Mouse (Mus musculus): ENCODE measurements around the gene Limch1. TPM values are rescaled to one million over a fixed set of nuclear protein-coding genes. Genes with fewer than 3 reads are reported as not detected.

Gene Limch1
- polyA plus RNA-seq, 1 experiment from 2014 or later, result 81.0 TPM

DNA sequence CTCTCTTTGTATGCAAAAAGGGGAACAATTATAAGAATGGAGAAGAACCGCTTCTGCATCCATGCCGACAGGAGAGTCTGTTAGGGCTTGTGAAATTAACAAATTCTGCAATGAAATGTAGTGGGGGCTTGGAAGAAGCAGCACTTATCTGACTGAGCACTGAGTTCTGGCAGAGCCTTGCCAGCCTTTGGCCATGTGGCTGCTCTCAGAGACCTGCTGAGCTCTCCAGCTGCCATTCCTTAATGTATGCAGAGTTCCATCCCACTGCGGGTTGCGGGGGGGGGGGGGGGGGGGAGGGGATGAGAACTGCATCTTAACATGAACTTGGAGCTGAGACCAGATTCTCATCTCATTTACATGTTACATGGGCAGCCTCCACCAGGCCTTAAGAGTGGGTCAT is 314.9 kb downstream of the Limch1 start:
- Histone ChIP-seq H3K36me3 (ENCODE audit: control insufficient read depth, insufficient read depth) (no peaks in the 10 kb centered on the region), H3K27me3 (replicated peaks; ENCODE audit: control insufficient read depth, insufficient read depth, low read length) (no peaks in the 10 kb centered on the region), H3K4me2 (ENCODE audit: low read length) (no peak overlapping the region), H3K27ac (ENCODE audit: low read length) (no peak overlapping the region), H3K9ac (replicated peaks; ENCODE audit: low read depth, low read length) (no peak overlapping the region), H3K4me1 (replicated peaks; ENCODE audit: control insufficient read depth, insufficient read depth, low read length) (peaks cover 4% of the 10 kb centered on the region; the same call in 1 of the 2 replicates), H3K9me3 (ENCODE audit: control insufficient read depth, low read length) (no peaks in the 10 kb centered on the region), H3K4me3 (replicated peaks; ENCODE audit: low read length) (no peak overlapping the region)
- ATAC-seq, result 0 out of 2 replicates have a peak, but pooled peaks have one; percentile 31
- 65% methylated on average over 2 of the region's 4 CpGs for WGBS

DNA sequence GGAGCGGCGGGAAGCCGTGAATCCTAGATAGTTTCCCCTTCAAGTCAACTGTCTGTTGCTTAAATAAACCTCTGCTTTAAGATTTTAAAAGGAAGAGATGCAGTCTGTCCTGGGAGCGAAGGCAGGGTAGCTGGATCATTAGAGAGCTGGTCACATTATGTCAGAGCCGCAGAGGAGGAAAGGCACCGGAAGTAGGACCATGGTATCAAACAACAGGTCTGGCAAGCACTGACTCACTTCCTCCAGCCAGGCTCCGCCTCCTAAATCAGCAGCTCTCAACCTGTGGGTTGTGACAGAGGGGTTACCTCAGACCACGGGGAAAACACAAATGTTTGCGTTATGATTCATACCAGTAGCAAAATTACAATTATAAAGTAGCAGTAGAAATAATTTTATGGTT is 318.0 kb downstream of the Limch1 start:
- Histone ChIP-seq H3K27me3 (replicated peaks; ENCODE audit: control insufficient read depth, insufficient read depth, low read length) (no peaks in the 10 kb centered on the region), H3K9me3 (ENCODE audit: control insufficient read depth, low read length) (no peaks in the 10 kb centered on the region), H3K27ac (ENCODE audit: low read length) (no peak overlapping the region), H3K4me2 (ENCODE audit: low read length) (no peak overlapping the region), H3K4me1 (replicated peaks; ENCODE audit: control insufficient read depth, insufficient read depth, low read length) (peaks cover 4% of the 10 kb centered on the region; the same call in 1 of the 2 replicates), H3K9ac (replicated peaks; ENCODE audit: low read depth, low read length) (no peak overlapping the region), H3K36me3 (ENCODE audit: control insufficient read depth, insufficient read depth) (no peaks in the 10 kb centered on the region), H3K4me3 (replicated peaks; ENCODE audit: low read length) (no peak overlapping the region)
- WGBS, result 90% methylated on average over 9 of the region's 9 CpGs
- ATAC-seq, result no peak

DNA sequence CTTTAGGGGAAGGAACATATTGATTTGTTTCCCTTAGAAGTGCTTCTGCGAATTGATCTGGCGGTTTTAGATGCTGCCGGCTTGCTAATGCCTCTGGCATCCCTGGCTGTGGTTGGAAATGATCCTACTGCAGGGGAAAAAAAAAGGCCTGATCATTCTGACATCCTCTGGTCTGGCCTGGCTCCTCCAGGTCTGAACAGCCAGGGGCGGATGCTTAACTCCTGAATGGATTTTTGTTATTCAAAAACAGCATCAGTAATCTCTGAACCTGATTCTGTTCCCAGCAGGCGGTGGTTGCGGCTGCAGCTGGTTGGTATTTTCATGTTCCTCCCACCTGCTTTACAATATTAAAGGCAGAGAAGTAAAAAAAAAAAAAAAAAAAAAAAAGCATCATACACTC is 337.5 kb downstream of the Limch1 start:
- no peak overlapping the region for H3K4me3 ChIP-seq (replicated peaks; ENCODE audit: low read length)
- ATAC-seq, result no peak
- H3K9ac ChIP-seq (replicated peaks; ENCODE audit: low read depth, low read length), result no peak overlapping the region
- no peaks in the 10 kb centered on the region for H3K36me3 ChIP-seq (ENCODE audit: control insufficient read depth, insufficient read depth)
- H3K9me3 ChIP-seq (ENCODE audit: control insufficient read depth, low read length), result peaks cover 3% of the 10 kb centered on the region; the same call in 1 of the 2 replicates
- no peaks in the 10 kb centered on the region for H3K4me1 ChIP-seq (replicated peaks; ENCODE audit: control insufficient read depth, insufficient read depth, low read length)
- 32% methylated on average over 6 of the region's 6 CpGs for WGBS
- H3K27me3 ChIP-seq (replicated peaks; ENCODE audit: control insufficient read depth, insufficient read depth, low read length), result no peaks in the 10 kb centered on the region
- H3K4me2 ChIP-seq (ENCODE audit: low read length), result no peak overlapping the region
- H3K27ac ChIP-seq (ENCODE audit: low read length), result no peak overlapping the region

DNA sequence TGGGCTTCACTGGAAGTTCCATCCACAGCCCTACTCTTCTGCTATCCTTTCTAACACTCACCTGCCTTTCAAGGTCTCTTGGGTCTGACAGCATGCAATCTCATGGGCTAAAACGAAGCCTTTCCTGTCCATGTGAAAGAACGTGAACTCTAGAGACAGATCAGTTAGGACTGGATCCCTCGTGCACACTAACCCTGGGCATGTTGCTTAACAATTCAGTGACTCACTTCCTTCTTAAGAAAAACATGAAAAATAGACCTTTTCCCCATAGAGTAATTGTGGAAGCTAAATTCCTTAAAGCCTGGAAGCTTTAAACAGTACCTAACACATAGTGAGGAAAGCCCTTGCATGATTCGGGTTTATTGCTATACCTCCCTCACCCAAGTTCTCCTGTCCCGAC is 345.2 kb downstream of the Limch1 start:
- no peaks in the 10 kb centered on the region for H3K36me3 ChIP-seq (ENCODE audit: control insufficient read depth, insufficient read depth)
- H3K4me3 ChIP-seq (replicated peaks; ENCODE audit: low read length), result no peak overlapping the region
- no peak overlapping the region for H3K9ac ChIP-seq (replicated peaks; ENCODE audit: low read depth, low read length)
- H3K9me3 ChIP-seq (ENCODE audit: control insufficient read depth, low read length), result no peaks in the 10 kb centered on the region
- WGBS, result 75% methylated on average over 5 of the region's 5 CpGs
- no peak overlapping the region for H3K4me2 ChIP-seq (ENCODE audit: low read length)
- ATAC-seq, result no peak
- H3K27ac ChIP-seq (ENCODE audit: low read length), result no peak overlapping the region
- peaks cover 2% of the 10 kb centered on the region; the same call in 1 of the 2 replicates for H3K4me1 ChIP-seq (replicated peaks; ENCODE audit: control insufficient read depth, insufficient read depth, low read length)
- peaks cover 42% of the 10 kb centered on the region for H3K27me3 ChIP-seq (replicated peaks; ENCODE audit: control insufficient read depth, insufficient read depth, low read length)

DNA sequence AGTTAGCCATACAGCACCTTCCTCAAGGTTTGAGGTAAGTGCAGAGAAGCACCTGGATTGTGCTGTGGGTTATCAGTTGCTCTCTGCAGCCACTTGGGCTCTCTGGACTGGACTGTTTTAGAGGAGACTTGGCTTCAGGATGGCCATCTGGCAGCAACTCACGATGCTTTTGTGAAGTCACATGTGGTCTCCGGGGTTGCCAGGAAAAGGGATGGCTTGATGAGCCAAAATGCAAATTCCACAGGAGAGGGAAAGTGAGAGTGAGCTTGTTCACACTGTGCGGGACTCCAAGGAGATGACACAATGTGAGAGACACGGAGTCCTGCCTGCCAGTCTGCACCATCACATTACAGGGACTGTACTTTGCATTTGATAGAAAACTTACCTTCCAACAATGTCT is 346.1 kb downstream of the Limch1 start:
- no peak overlapping the region for H3K27ac ChIP-seq (ENCODE audit: low read length)
- peak; percentile 92 for ATAC-seq
- no peak overlapping the region for H3K4me3 ChIP-seq (replicated peaks; ENCODE audit: low read length)
- H3K36me3 ChIP-seq (ENCODE audit: control insufficient read depth, insufficient read depth), result no peaks in the 10 kb centered on the region
- 16% methylated on average over 4 of the region's 4 CpGs for WGBS
- H3K27me3 ChIP-seq (replicated peaks; ENCODE audit: control insufficient read depth, insufficient read depth, low read length), result peaks cover 46% of the 10 kb centered on the region
- H3K4me2 ChIP-seq (ENCODE audit: low read length), result no peak overlapping the region
- H3K9ac ChIP-seq (replicated peaks; ENCODE audit: low read depth, low read length), result no peak overlapping the region
- peaks cover 9% of the 10 kb centered on the region for H3K4me1 ChIP-seq (replicated peaks; ENCODE audit: control insufficient read depth, insufficient read depth, low read length)
- no peaks in the 10 kb centered on the region for H3K9me3 ChIP-seq (ENCODE audit: control insufficient read depth, low read length)

DNA sequence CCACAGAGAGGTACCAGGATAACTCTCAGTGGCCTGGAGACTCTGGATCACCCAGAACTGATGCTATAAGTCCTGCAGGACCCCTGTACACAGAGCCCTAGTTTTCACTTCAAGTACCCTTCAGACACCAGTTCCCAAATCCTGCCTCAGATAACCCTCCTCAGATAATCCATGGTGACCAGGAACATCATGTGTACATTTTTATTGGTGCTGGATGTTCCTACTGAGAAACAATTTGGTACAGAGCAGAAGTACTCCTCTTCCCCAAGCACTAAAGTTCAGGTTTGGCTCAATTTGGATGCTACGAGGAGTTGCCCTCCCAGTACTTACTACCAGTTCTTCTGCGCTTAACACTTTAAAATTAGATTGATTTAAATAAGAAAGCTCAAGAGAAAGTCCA is 348.4 kb downstream of the Limch1 start:
- Histone ChIP-seq H3K27me3 (replicated peaks; ENCODE audit: control insufficient read depth, insufficient read depth, low read length) (peaks cover 63% of the 10 kb centered on the region), H3K36me3 (ENCODE audit: control insufficient read depth, insufficient read depth) (no peaks in the 10 kb centered on the region), H3K4me3 (replicated peaks; ENCODE audit: low read length) (no peak overlapping the region), H3K4me2 (ENCODE audit: low read length) (no peak overlapping the region), H3K27ac (ENCODE audit: low read length) (no peak overlapping the region), H3K9ac (replicated peaks; ENCODE audit: low read depth, low read length) (no peak overlapping the region), H3K4me1 (replicated peaks; ENCODE audit: control insufficient read depth, insufficient read depth, low read length) (peaks cover 9% of the 10 kb centered on the region), H3K9me3 (ENCODE audit: control insufficient read depth, low read length) (no peaks in the 10 kb centered on the region)
- no peak for ATAC-seq
- 14% methylated on average over 2 of the region's 2 CpGs for WGBS

DNA sequence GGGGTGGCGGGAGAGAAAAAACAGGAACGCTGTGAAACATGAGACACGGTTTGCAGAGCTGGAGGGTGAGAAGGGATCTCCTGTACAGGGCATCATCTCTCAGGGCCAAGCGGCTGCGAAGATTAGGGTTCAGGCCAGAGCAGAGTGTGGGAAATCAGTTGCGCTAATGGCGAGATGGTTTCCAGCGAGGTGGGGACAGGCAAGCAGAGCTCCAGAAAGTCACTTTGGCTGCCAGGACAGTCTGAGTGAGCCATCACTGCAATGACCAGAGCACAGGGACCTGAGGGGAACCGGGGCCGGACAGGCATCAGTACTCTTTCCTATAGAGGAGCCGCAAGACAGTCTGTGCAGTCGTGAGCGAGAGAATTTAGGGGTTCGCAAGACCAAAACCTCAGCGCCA is 349.5 kb downstream of the Limch1 start:
- no peak overlapping the region for H3K9ac ChIP-seq (replicated peaks; ENCODE audit: low read depth, low read length)
- H3K4me2 ChIP-seq (ENCODE audit: low read length), result no peak overlapping the region
- 1% methylated on average over 15 of the region's 15 CpGs for WGBS
- H3K4me3 ChIP-seq (replicated peaks; ENCODE audit: low read length), result no peak overlapping the region
- H3K36me3 ChIP-seq (ENCODE audit: control insufficient read depth, insufficient read depth), result no peaks in the 10 kb centered on the region
- peaks cover 9% of the 10 kb centered on the region for H3K4me1 ChIP-seq (replicated peaks; ENCODE audit: control insufficient read depth, insufficient read depth, low read length)
- H3K9me3 ChIP-seq (ENCODE audit: control insufficient read depth, low read length), result no peaks in the 10 kb centered on the region
- peaks cover 69% of the 10 kb centered on the region for H3K27me3 ChIP-seq (replicated peaks; ENCODE audit: control insufficient read depth, insufficient read depth, low read length)
- no peak for ATAC-seq
- no peak overlapping the region for H3K27ac ChIP-seq (ENCODE audit: low read length)

DNA sequence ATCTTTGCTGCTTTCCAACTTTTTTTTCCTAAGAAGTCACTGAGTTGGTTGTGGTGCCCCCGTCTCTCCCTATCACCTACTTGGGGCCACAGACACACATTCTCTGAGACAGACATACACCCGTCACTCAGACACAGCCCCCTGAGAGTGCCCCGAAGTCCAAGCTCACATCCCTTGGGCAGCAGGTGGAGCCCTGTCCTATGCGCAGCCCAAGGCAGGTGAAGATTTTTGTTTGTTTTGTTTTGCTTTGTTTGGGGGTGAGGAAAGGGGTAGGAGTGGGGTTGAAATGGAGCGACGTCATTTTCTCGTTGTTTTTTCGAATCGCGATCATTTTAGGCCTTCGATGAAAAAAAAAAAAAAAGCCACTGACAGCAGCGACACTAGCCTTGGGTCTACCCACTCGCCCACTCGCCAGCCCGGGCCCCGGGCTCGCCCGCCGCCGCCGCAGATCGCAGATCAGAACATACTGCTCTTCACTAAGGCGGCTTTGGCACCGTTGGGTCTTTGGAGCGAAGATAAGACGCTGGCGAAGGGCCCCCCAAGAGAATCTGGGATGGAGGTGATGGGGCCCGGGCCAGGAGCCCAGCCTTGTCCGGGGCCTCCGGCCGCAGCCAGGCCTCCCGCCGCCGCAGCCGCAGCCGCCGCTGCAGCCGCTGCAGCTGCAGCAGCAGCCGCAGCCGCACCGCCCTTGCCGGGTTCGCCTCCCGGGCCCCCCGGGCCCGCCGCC is 350.2 kb downstream of the Limch1 start:
- Histone ChIP-seq H3K27me3 (replicated peaks; ENCODE audit: control insufficient read depth, insufficient read depth, low read length) (peaks cover 65% of the 10 kb centered on the region), H3K9me3 (ENCODE audit: control insufficient read depth, low read length) (no peaks in the 10 kb centered on the region), H3K4me1 (replicated peaks; ENCODE audit: control insufficient read depth, insufficient read depth, low read length) (peaks cover 9% of the 10 kb centered on the region), H3K4me2 (ENCODE audit: low read length) (peak overlapping the region; percentile 32; the same call in 1 of the 2 replicates), H3K36me3 (ENCODE audit: control insufficient read depth, insufficient read depth) (no peaks in the 10 kb centered on the region), H3K4me3 (replicated peaks; ENCODE audit: low read length) (peak overlapping the region; percentile 15), H3K9ac (replicated peaks; ENCODE audit: low read depth, low read length) (no peak overlapping the region), H3K27ac (ENCODE audit: low read length) (no peak overlapping the region)
- WGBS, result under 1% methylated on average over 47 of the region's 47 CpGs
- no peak for ATAC-seq

DNA sequence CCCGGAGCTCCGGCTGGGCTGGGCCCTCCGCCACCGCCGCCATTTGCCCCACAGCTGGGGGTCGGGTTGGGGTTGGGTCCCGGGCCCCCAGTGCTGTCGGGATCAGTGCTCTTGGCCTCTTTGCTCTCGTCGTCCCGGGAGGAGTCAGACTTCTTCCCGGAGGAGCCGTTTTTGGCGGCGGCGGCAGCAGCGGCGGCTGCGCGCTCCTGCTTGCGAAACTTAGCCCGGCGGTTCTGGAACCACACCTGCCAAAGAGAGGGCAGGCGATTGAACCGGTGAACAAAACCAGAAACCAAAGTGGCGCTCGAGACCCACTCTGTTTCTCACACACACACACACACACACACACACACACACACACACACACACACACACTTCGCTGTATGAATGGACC is 350.7 kb downstream of the Limch1 start:
- Histone ChIP-seq H3K9me3 (ENCODE audit: control insufficient read depth, low read length) (no peaks in the 10 kb centered on the region), H3K4me2 (ENCODE audit: low read length) (peak overlapping the region; percentile 32; the same call in 1 of the 2 replicates), H3K4me3 (replicated peaks; ENCODE audit: low read length) (peak overlapping the region; percentile 15), H3K4me1 (replicated peaks; ENCODE audit: control insufficient read depth, insufficient read depth, low read length) (peaks cover 9% of the 10 kb centered on the region), H3K27me3 (replicated peaks; ENCODE audit: control insufficient read depth, insufficient read depth, low read length) (peaks cover 68% of the 10 kb centered on the region), H3K27ac (ENCODE audit: low read length) (no peak overlapping the region), H3K36me3 (ENCODE audit: control insufficient read depth, insufficient read depth) (no peaks in the 10 kb centered on the region), H3K9ac (replicated peaks; ENCODE audit: low read depth, low read length) (no peak overlapping the region)
- under 1% methylated on average over 28 of the region's 28 CpGs for WGBS
- no peak for ATAC-seq

Data from forebrain, embryonic 16.5 days (tissue).